Mouse (Mus musculus) cerebellum, postnatal 10 days (tissue): ENCODE results near the gene Fam240b.

Experiments
- DNase-seq, 2 experiments: peaks; one replicate each; pipeline ENCODE4 v3.0.0; 2021; ENCODE audit warnings: mixed read lengths in 2 of 2

Fam240b gene

GRCm38 (mm10) chr13:64439471-64439870 is 58.1 kb downstream of the Fam240b start:
- DNase-seq, result no peak

GRCm38 (mm10) chr13:64438863-64439452 is 58.6 kb downstream of the Fam240b start:
- DNase-seq, result peak; percentile 88 to 92

- DNase-seq, result no peak
Observed at GRCm38 (mm10) chr13:64437801-64438200, 59.8 kb downstream of the Fam240b start.

- peak; percentile 92 to 93 for DNase-seq
Observed at GRCm38 (mm10) chr13:64432017-64432995, 65.3 kb downstream of the Fam240b start, which contains the start of gene Cdk20. TSS of gene Cdk20 (plus strand) at chr13:64432314.
